Mouse (Mus musculus) hindbrain, embryonic 11.5 days (tissue): Measurements from ENCODE around the gene Rps6kc1. TPM values are rescaled to one million over a fixed set of nuclear protein-coding genes. Genes with fewer than 3 reads are reported as not detected.

Source experiments
- ATAC-seq: fragments of 200-750 bp; cut with Nextera tagmentation; 2 replicates; pipeline ENCODE4 v1.8.0; 2017; ENCODE audit warnings: mild to moderate bottlenecking, moderate TSS enrichment, moderate library complexity; ENCODE audit not compliant: low FRiP score
- DNase-seq: peaks from one replicate; pipeline ENCODE4 v3.0.0-alpha.2; 2015; ENCODE audit warnings: low spot score
- H3K27ac ChIP-seq: fragments of 300-500 bp; sonication (generic); 2 replicates; pipeline ENCODE4 v1.5.1; 2014; ENCODE audit warnings: mild to moderate bottlenecking, low read depth, low read length
- H3K27me3 ChIP-seq: fragments of 300-500 bp; sonication (generic); 2 replicates; pipeline ENCODE4 v1.6.1; 2014; ENCODE audit warnings: mild to moderate bottlenecking, low read length, moderate library complexity, mixed read lengths; ENCODE audit not compliant: control insufficient read depth, insufficient read depth
- H3K36me3 ChIP-seq: fragments of 300-500 bp; sonication (generic); 2 replicates; pipeline ENCODE4 v1.6.1; 2014; ENCODE audit warnings: mild to moderate bottlenecking, low read length, moderate library complexity, mixed read lengths; ENCODE audit not compliant: control insufficient read depth, insufficient read depth
- H3K4me1 ChIP-seq: fragments of 300-500 bp; sonication (generic); replicated peaks from 2 replicates; pipeline ENCODE4 v1.6.1; 2014; ENCODE audit warnings: low read length, mixed read lengths; ENCODE audit not compliant: control insufficient read depth, insufficient read depth
- H3K4me2 ChIP-seq: fragments of 300-500 bp; sonication (generic); replicated peaks from 2 replicates; pipeline ENCODE4 v1.6.1; 2014; ENCODE audit warnings: mild to moderate bottlenecking, low read depth, low read length
- H3K4me3 ChIP-seq: fragments of 300-500 bp; sonication (generic); 2 replicates; pipeline ENCODE4 v1.5.1; 2014; ENCODE audit warnings: low read depth, low read length
- H3K9ac ChIP-seq: fragments of 300-500 bp; sonication (generic); 2 replicates; pipeline ENCODE4 v1.6.1; 2014; ENCODE audit warnings: low read depth, low read length
- H3K9me3 ChIP-seq: fragments of 300-500 bp; sonication (generic); 2 replicates; pipeline ENCODE4 v1.6.1; 2016; ENCODE audit warnings: low read length; ENCODE audit not compliant: control insufficient read depth
- WGBS: fragments of 180-500 bp; shearing (Covaris S2); extraction: QIAGEN DNeasy Blood & Tissue Kit; methylation state at CpG from one replicate; pipeline ENCODE4 v1.1.7; 2014; 5-methylcytosine and 5-hydroxymethylcytosine counted together
- polyA plus RNA-seq: library from polyadenylated mRNA; unstranded; fragments of >200 nt; fragmentation: Nextera tagmentation; extraction: Ambion mirVana; gene quantifications from 2 replicates; pipeline ENCODE4 v1.2.1, GENCODE M21; 2014

Rps6kc1 gene
- polyA plus RNA-seq, 1 experiment from 2014 or later = 19.0 TPM

GRCm38 (mm10) chr1:190806817-190807216, 104.8 kb downstream of the Rps6kc1 start:
- ATAC-seq (no peak), DNase-seq (no peak)
- 90% methylated on average over 8 of the region's 8 CpGs for WGBS
- Histone ChIP-seq H3K27ac (no peak overlapping the region), H3K4me1 (peaks cover 3% of the 10 kb centered on the region), H3K9ac (no peak overlapping the region), H3K36me3 (no peaks in the 10 kb centered on the region), H3K9me3 (no peaks in the 10 kb centered on the region), H3K27me3 (no peaks in the 10 kb centered on the region), H3K4me2 (no peak overlapping the region), H3K4me3 (no peak overlapping the region)

DNA sequence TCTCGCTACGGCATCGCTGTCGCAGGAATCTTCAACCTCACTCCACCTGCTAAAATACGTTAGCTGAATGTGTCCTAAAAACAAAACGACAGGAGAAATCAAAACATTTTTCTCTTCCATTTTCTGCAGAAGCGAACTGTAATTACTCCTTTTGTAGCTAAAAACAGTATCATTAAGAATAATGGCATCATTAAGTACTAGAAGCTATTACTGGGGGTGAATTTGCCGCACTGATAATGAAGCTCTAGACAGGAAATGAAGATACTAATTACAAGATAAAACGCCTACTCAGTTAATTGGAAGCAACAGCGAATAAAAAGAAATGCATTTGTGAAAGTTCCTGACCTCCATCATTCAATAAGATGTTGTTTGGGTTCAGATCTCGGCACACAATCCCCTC, 112.9 kb downstream of the Rps6kc1 start:
- H3K36me3 ChIP-seq = no peaks in the 10 kb centered on the region
- DNase-seq (no peak), ATAC-seq (no peak)
- no peaks in the 10 kb centered on the region for H3K27me3 ChIP-seq
- no peaks in the 10 kb centered on the region for H3K9me3 ChIP-seq
- 92% methylated on average over 11 of the region's 11 CpGs for WGBS
- no peaks in the 10 kb centered on the region for H3K4me1 ChIP-seq
- H3K27ac ChIP-seq = no peak overlapping the region
- no peak overlapping the region for H3K9ac ChIP-seq
- no peak overlapping the region for H3K4me2 ChIP-seq
- no peak overlapping the region for H3K4me3 ChIP-seq

- H3K27ac ChIP-seq = no peak overlapping the region
- no peaks in the 10 kb centered on the region for H3K4me1 ChIP-seq
- WGBS = 73% methylated on average over 11 of the region's 11 CpGs
Measured at GRCm38 (mm10) chr1:190797483-190798058, 114.0 kb downstream of the Rps6kc1 start.

DNA sequence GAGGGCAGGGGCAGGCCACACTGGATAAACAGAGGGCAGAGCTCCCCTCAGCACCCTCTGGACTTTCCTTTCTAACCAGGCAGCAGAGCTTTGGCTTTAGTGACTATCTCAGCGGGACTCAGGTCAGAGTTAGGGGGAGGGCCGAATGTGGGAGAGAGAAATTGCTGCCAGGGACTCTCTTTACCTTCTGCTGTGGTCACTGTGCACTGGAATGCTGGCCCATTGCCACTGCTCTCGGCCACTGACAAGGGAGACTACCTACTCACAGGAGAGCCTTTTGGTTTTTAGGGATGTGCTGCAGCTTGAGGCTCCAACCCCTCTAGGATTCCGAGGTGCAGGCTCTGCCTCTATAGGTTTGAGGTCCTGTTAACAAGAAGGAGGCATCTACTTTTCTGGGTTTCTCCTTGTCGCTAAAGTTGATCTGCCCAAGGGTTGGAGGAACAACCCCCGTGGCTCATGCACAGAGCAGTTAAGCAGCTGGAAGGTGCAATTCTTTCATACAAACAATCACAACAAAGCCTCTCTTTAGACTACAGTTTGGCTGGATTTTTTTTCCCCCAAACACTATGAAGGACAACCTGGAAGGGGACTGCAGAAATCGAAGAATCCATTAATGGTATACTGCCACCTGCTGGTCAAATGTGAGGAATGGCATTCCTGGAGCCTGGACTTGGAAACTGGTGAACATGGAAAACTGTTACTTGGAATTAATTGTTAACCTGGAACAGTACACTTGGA, 114.7 kb downstream of the Rps6kc1 start:
- Histone ChIP-seq H3K4me3 (no peak overlapping the region), H3K27ac (no peak overlapping the region), H3K4me2 (no peak overlapping the region), H3K9me3 (no peaks in the 10 kb centered on the region), H3K36me3 (no peaks in the 10 kb centered on the region), H3K4me1 (no peaks in the 10 kb centered on the region), H3K9ac (no peak overlapping the region), H3K27me3 (no peaks in the 10 kb centered on the region)
- 39% methylated on average over 7 of the region's 7 CpGs for WGBS
- ATAC-seq = no peak
- DNase-seq = peak; percentile 78

More at GRCm38 (mm10) chr1:190797483-190798058, 114.0 kb downstream of the Rps6kc1 start:
- H3K4me2 ChIP-seq = no peak overlapping the region
- H3K9me3 ChIP-seq = no peaks in the 10 kb centered on the region
- H3K36me3 ChIP-seq = no peaks in the 10 kb centered on the region
- no peaks in the 10 kb centered on the region for H3K27me3 ChIP-seq
- ATAC-seq (no peak), DNase-seq (no peak)
- no peak overlapping the region for H3K9ac ChIP-seq
- H3K4me3 ChIP-seq = no peak overlapping the region

- no peak overlapping the region for H3K27ac ChIP-seq
- no peaks in the 10 kb centered on the region for H3K9me3 ChIP-seq
- no peaks in the 10 kb centered on the region for H3K4me1 ChIP-seq
- WGBS = 94% methylated on average over 6 of the region's 6 CpGs
- H3K9ac ChIP-seq = no peak overlapping the region
- ATAC-seq = no peak
- H3K36me3 ChIP-seq = no peaks in the 10 kb centered on the region
- no peaks in the 10 kb centered on the region for H3K27me3 ChIP-seq
- H3K4me3 ChIP-seq = no peak overlapping the region
- DNase-seq = no peak
- no peak overlapping the region for H3K4me2 ChIP-seq
Measured at GRCm38 (mm10) chr1:190791638-190792037, 119.9 kb downstream of the Rps6kc1 start.

GRCm38 (mm10) chr1:190790720-190791119, 120.8 kb downstream of the Rps6kc1 start:
- DNase-seq = no peak
- Histone ChIP-seq H3K36me3 (no peaks in the 10 kb centered on the region), H3K27me3 (no peaks in the 10 kb centered on the region), H3K4me3 (no peak overlapping the region), H3K4me1 (no peaks in the 10 kb centered on the region), H3K4me2 (no peak overlapping the region), H3K27ac (no peak overlapping the region), H3K9ac (no peak overlapping the region), H3K9me3 (no peaks in the 10 kb centered on the region)
- 78% methylated on average over 6 of the region's 6 CpGs for WGBS
- ATAC-seq = no peak

DNA sequence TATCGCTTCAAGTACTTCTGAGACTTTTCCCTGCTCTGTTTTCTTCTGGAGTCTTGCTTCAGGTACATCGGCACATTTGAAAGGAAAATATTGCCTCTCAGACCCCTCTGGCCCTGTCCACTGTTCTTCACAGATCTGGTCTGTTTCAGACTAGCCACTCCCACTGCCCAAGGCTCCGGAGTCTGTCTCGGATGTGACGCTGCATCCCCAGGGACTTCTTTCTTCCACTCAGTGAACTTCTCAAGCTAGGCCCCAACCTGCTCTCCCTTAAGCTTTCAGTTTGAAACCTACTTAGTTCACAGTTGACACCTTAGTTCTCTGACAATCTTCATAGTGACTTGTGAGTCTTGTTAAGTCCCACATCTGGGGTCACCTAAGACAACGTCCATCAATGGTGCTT, 133.9 kb downstream of the Rps6kc1 start:
- 73% methylated on average over 6 of the region's 6 CpGs for WGBS
- Histone ChIP-seq H3K4me1 (no peaks in the 10 kb centered on the region), H3K36me3 (0 out of 2 replicates have a peak, but pooled peaks cover 2% of the 10 kb centered on the region)

GRCm38 (mm10) chr1:190776260-190776659, 135.3 kb downstream of the Rps6kc1 start:
- H3K9me3 ChIP-seq = no peaks in the 10 kb centered on the region
- no peaks in the 10 kb centered on the region for H3K4me1 ChIP-seq
- H3K9ac ChIP-seq = no peak overlapping the region
- H3K27ac ChIP-seq = no peak overlapping the region
- H3K4me3 ChIP-seq = no peak overlapping the region
- ATAC-seq = no peak
- H3K4me2 ChIP-seq = no peak overlapping the region
- no peak for DNase-seq
- no peaks in the 10 kb centered on the region for H3K36me3 ChIP-seq
- H3K27me3 ChIP-seq = no peaks in the 10 kb centered on the region
- WGBS = 90% methylated on average over 9 of the region's 9 CpGs

More for the DNA sequence above, 133.9 kb downstream of the Rps6kc1 start:
- peak; percentile 37 for DNase-seq
- Histone ChIP-seq H3K4me3 (no peak overlapping the region), H3K4me2 (no peak overlapping the region), H3K27ac (no peak overlapping the region), H3K9me3 (no peaks in the 10 kb centered on the region), H3K9ac (no peak overlapping the region), H3K27me3 (no peaks in the 10 kb centered on the region)
- ATAC-seq = no peak
